Mouse (Mus musculus) spleen, adult 2 months (tissue): ENCODE measurements around the gene Ermard.
"Not testable (repeated sequence)": the region's sequence is repeated elsewhere in the genome, so short reads cannot be mapped to it uniquely, and the experiment has no call there.

ENCODE experiments used
- CTCF ChIP-seq: fragments of 200-500 bp; IDR thresholded peaks from 2 replicates; pipeline ENCODE4 v1.5.1; 2011; ENCODE audit warnings: mild to moderate bottlenecking, inconsistent platforms; ENCODE audit not compliant: insufficient read depth, insufficient read length, insufficient replicate concordance; ENCODE audit errors: extremely low read depth
- POLR2A ChIP-seq: fragments of 200-500 bp; IDR thresholded peaks from 2 replicates; pipeline ENCODE4 v1.6.1; 2011; ENCODE audit warnings: low read depth, low read length, inconsistent platforms

GRCm38 (mm10) chr17:15000047-15000446 lies 41.0 kb upstream of the Ermard start:
- not testable (repeated sequence) for TF ChIP-seq CTCF, POLR2A
